Mouse (Mus musculus): ENCODE data around the gene Capns2.

DNA sequence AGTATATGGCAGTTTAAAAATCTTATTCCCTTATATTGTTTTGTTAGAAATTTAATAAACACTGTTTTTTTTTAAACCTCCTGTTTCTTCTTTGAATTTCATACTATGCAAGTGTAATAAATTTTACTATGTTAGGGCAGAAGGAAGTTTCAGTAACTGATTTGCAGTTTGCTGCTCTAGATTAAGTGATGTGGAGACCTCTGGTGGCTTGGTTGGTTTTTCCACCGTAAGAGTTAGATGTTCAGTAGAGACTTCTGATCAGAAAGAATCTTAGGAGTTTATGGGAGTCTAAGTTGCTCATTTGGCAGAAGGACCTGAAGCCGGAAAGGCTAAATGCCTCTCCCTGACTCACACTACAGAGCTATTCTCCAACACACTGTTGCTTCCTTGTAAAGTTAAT, 17.4 kb upstream of the Capns2 start:
- TF ChIP-seq E2F4 (IDR thresholded peaks at IDR 0.05; ENCODE audit: insufficient replicate concordance, low read depth, low read length) (no peak), ZMIZ1 (IDR thresholded peaks at IDR 0.05; ENCODE audit: low read depth, low read length) (no peak), ZNF384 (IDR thresholded peaks at IDR 0.05; ENCODE audit: low read depth, low read length) (no peak), JUN (IDR thresholded peaks at IDR 0.05; ENCODE audit: insufficient read depth, low read depth, low read length) (no peak), POLR2A (IDR thresholded peaks at IDR 0.05; ENCODE audit: low read depth, low read length) (no peak), CTCF (conservative IDR thresholded peaks at IDR 0.05 in 1 of 2, IDR thresholded peaks at IDR 0.05 in 1 of 2; ENCODE audit: low read depth in 2 of 2, low read length in 2 of 2) (no peak), EP300 (IDR thresholded peaks at IDR 0.05; ENCODE audit: low read length) (no peak), UBTF (IDR thresholded peaks at IDR 0.05; ENCODE audit: low read depth, low read length) (no peak), CHD1 (IDR thresholded peaks at IDR 0.05; ENCODE audit: low read depth, low read length) (no peak)

All from CH12.LX (cell line).